ENCODE assay signal across 8 mouse cellular contexts in the genomic region with DNA sequence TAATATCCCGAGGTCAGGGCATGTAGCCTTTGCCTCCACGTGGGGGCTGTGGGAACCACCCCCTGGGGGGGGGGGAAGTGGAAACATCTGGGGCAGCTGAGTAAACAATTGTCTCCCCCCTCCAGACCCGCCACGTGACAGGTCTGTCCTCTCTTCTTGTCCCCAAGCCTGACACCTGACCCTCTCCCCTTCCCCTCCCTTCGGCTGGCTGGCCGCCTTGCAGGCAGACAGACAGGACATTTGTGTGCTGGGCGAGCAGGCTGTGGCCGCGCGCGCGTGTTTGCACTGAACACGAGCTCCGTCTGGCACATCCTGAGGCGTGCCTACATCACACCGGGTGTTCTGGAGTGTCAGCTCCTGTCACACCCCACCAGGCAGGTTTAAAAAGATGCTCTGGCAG. TPM values are rescaled to one million over a fixed set of nuclear protein-coding genes. Genes with fewer than 3 reads are reported as not detected.
A peak's percentile ranks its signal among the peaks of the same experiment; 100 is the strongest.
DNase-seq lines count a peak whose midpoint lies in the region; ATAC-seq lines count a peak whose summit lies in the region.

No protein-coding gene starts in this region.

- DNase-seq in kidney, adult 18-20 months: no peak
- peak; percentile 55 for DNase-seq in ES-CJ7 (ENCODE audit: low read depth, low spot score)
- DNase-seq in testis, postnatal 10 days (ENCODE audit: low spot score): peak; percentile 73
- no peak for DNase-seq in thymus, adult 18-20 months
- no peak for DNase-seq in urinary bladder, postnatal 25 days (ENCODE audit: low spot score)

- peak overlapping the region; percentile 32; the same call in 1 of the 2 replicates for H3K9ac ChIP-seq in kidney, embryonic 14.5 days (ENCODE audit: low read depth, low read length)
- H3K9ac ChIP-seq in embryonic facial prominence, embryonic 12.5 days: no peak overlapping the region
- H3K9ac ChIP-seq in limb, embryonic 15.5 days: no peak overlapping the region

- no peaks in the 10 kb centered on the region for H3K36me3 ChIP-seq in kidney, embryonic 14.5 days (ENCODE audit: control insufficient read depth, insufficient read depth, low read length)
- no peaks in the 10 kb centered on the region for H3K36me3 ChIP-seq in embryonic facial prominence, embryonic 12.5 days
- H3K36me3 ChIP-seq in limb, embryonic 15.5 days: no peaks in the 10 kb centered on the region

- WGBS in kidney, embryonic 14.5 days: 3% methylated on average over 16 of the region's 16 CpGs
- 1% methylated on average over 16 of the region's 16 CpGs for WGBS in embryonic facial prominence, embryonic 12.5 days
- WGBS in limb, embryonic 15.5 days: 9% methylated on average over 16 of the region's 16 CpGs

- H3K27ac ChIP-seq in kidney, embryonic 14.5 days (ENCODE audit: low read depth, low read length): no peak overlapping the region
- H3K27ac ChIP-seq in embryonic facial prominence, embryonic 12.5 days: no peak overlapping the region
- no peak overlapping the region for H3K27ac ChIP-seq in limb, embryonic 15.5 days

- peak overlapping the region; percentile 20 for H3K4me3 ChIP-seq in kidney, embryonic 14.5 days (ENCODE audit: low read length)
- H3K4me3 ChIP-seq in embryonic facial prominence, embryonic 12.5 days: 0 out of 2 replicates have a peak overlapping the region, but pooled peaks have one; percentile 14
- no peak overlapping the region for H3K4me3 ChIP-seq in limb, embryonic 15.5 days

- peak overlapping the region; percentile 41 for H3K4me2 ChIP-seq in kidney, embryonic 14.5 days (replicated peaks; ENCODE audit: low read depth, low read length)
- peak overlapping the region; percentile 41 for H3K4me2 ChIP-seq in embryonic facial prominence, embryonic 12.5 days (replicated peaks)
- peak overlapping the region; percentile 14; the same call in 1 of the 2 replicates for H3K4me2 ChIP-seq in limb, embryonic 15.5 days

- peaks cover 22% of the 10 kb centered on the region for H3K4me1 ChIP-seq in kidney, embryonic 14.5 days (ENCODE audit: control insufficient read depth, insufficient read depth, low read length)
- peaks cover 31% of the 10 kb centered on the region for H3K4me1 ChIP-seq in embryonic facial prominence, embryonic 12.5 days
- peaks cover 35% of the 10 kb centered on the region for H3K4me1 ChIP-seq in limb, embryonic 15.5 days

- H3K27me3 ChIP-seq in kidney, embryonic 14.5 days (ENCODE audit: control insufficient read depth, insufficient read depth, low read length): peaks cover 20% of the 10 kb centered on the region
- H3K27me3 ChIP-seq in embryonic facial prominence, embryonic 12.5 days: peaks cover 62% of the 10 kb centered on the region
- peaks cover 65% of the 10 kb centered on the region for H3K27me3 ChIP-seq in limb, embryonic 15.5 days

- ATAC-seq in kidney, embryonic 14.5 days (ENCODE audit: low FRiP score, low TSS enrichment): peak; percentile 48
- no peak for ATAC-seq in embryonic facial prominence, embryonic 12.5 days (ENCODE audit: insufficient number of reproducible peaks, insufficient read depth, low FRiP score, low TSS enrichment)
- no peak for ATAC-seq in limb, embryonic 15.5 days (ENCODE audit: insufficient number of reproducible peaks, low FRiP score, low TSS enrichment, low read depth)

- no peaks in the 10 kb centered on the region for H3K9me3 ChIP-seq in kidney, embryonic 14.5 days (ENCODE audit: control insufficient read depth, low read length)
- no peaks in the 10 kb centered on the region for H3K9me3 ChIP-seq in embryonic facial prominence, embryonic 12.5 days
- H3K9me3 ChIP-seq in limb, embryonic 15.5 days: no peaks in the 10 kb centered on the region

RNA-seq across cellular contexts. Expression of gene Dtx1, which starts 5.2 kb away (rescaled TPM):
- 7.3 and 10.1 TPM in 2 replicates for polyA plus RNA-seq in kidney, embryonic 14.5 days (2014; fragmentation: Nextera tagmentation; extraction: Ambion mirVana)
- 8.9 and 9.1 TPM in 2 replicates for polyA plus RNA-seq in embryonic facial prominence, embryonic 12.5 days (2016; fragmentation: Nextera tagmentation; extraction: Ambion mirVana)
- 2.7 and 4.0 TPM in 2 replicates for polyA plus RNA-seq in limb, embryonic 15.5 days (2015; fragmentation: Nextera tagmentation; extraction: Ambion mirVana)

RNA-seq across cellular contexts. Expression of gene Oas2, which starts 43.1 kb away (rescaled TPM):
- polyA plus RNA-seq in kidney, embryonic 14.5 days (2014; fragmentation: Nextera tagmentation; extraction: Ambion mirVana): 0.19 and 0.37 TPM in 2 replicates
- 0.18 and 0.26 TPM in 2 replicates for polyA plus RNA-seq in embryonic facial prominence, embryonic 12.5 days (2016; fragmentation: Nextera tagmentation; extraction: Ambion mirVana)
- 0.32 and 0.44 TPM in 2 replicates for polyA plus RNA-seq in limb, embryonic 15.5 days (2015; fragmentation: Nextera tagmentation; extraction: Ambion mirVana)

RNA-seq across cellular contexts. Expression of gene Rasal1, which starts 57.9 kb away (rescaled TPM):
- polyA plus RNA-seq in kidney, embryonic 14.5 days (2014; fragmentation: Nextera tagmentation; extraction: Ambion mirVana): 0.23 and 0.31 TPM in 2 replicates
- 0.18 and 0.26 TPM in 2 replicates for polyA plus RNA-seq in embryonic facial prominence, embryonic 12.5 days (2016; fragmentation: Nextera tagmentation; extraction: Ambion mirVana)
- polyA plus RNA-seq in limb, embryonic 15.5 days (2015; fragmentation: Nextera tagmentation; extraction: Ambion mirVana): 0.43 and 0.49 TPM in 2 replicates

Comparison
In these comparisons a context has a peak if more than half of its experiments do, and no peak if none do; other contexts are left out.
1. DNase-seq: peak in ES-CJ7 (single experiment) and testis, postnatal 10 days (single experiment); none in kidney, adult 18-20 months (single experiment), thymus, adult 18-20 months (0 of 2) and urinary bladder, postnatal 25 days (single experiment).
2. Peak in every context shown above with its lines, with median percentiles within 50 percentile points of each other: H3K4me2 ChIP-seq.